ENCODE assay signal across 19 mouse cellular contexts in genomic region chr9:15596598-15596997, GRCm38 (mm10). TPM values are rescaled to one million over a fixed set of nuclear protein-coding genes. Genes with fewer than 3 reads are reported as not detected.
DNase-seq lines count a peak whose midpoint lies in the region; ATAC-seq lines count a peak whose summit lies in the region.
"Had no signal": no experiment of that assay in that cellular context is flagged by ENCODE, and none has a peak within 500 bp of the region (broad histone marks: within the 10 kb centered on the region; RNA-seq: fewer than 3 reads in every experiment).

No protein-coding gene starts in this region.

- H3K4me1 ChIP-seq in hindbrain, embryonic 16.5 days (ENCODE audit: control insufficient read depth, insufficient read depth, low read depth, low read length) = no peaks in the 10 kb centered on the region
- H3K4me1 ChIP-seq in hindbrain, embryonic 11.5 days (replicated peaks; ENCODE audit: control insufficient read depth, insufficient read depth, low read length) = no peaks in the 10 kb centered on the region
- H3K4me1 ChIP-seq in neural tube, embryonic 13.5 days (replicated peaks) = peaks cover 11% of the 10 kb centered on the region; the same call in 1 of the 2 replicates
- no peaks in the 10 kb centered on the region; the same call in 1 of the 2 replicates for H3K4me1 ChIP-seq in neural tube, embryonic 15.5 days
- H3K4me1 ChIP-seq: embryonic facial prominence, embryonic 10.5 days; embryonic facial prominence, embryonic 12.5 days; forebrain, embryonic 15.5 days had no signal

- no peaks in the 10 kb centered on the region for H3K27me3 ChIP-seq in hindbrain, embryonic 16.5 days (replicated peaks; ENCODE audit: control insufficient read depth, insufficient read depth, low read length)
- H3K27me3 ChIP-seq in hindbrain, embryonic 11.5 days (ENCODE audit: control insufficient read depth, insufficient read depth, low read length) = no peaks in the 10 kb centered on the region
- H3K27me3 ChIP-seq in neural tube, embryonic 13.5 days = no peaks in the 10 kb centered on the region
- H3K27me3 ChIP-seq in neural tube, embryonic 15.5 days (replicated peaks) = 0 out of 2 replicates have a peak, but pooled peaks cover 2% of the 10 kb centered on the region
- H3K27me3 ChIP-seq: embryonic facial prominence, embryonic 12.5 days; forebrain, embryonic 13.5 days; forebrain, embryonic 15.5 days had no signal

- no peaks in the 10 kb centered on the region for H3K36me3 ChIP-seq in hindbrain, embryonic 16.5 days (ENCODE audit: control insufficient read depth, insufficient read depth, low read length)
- no peaks in the 10 kb centered on the region for H3K36me3 ChIP-seq in hindbrain, embryonic 11.5 days (ENCODE audit: control insufficient read depth, insufficient read depth, low read length)
- H3K36me3 ChIP-seq in neural tube, embryonic 13.5 days = no peaks in the 10 kb centered on the region
- H3K36me3 ChIP-seq in neural tube, embryonic 15.5 days = no peaks in the 10 kb centered on the region
- H3K36me3 ChIP-seq: embryonic facial prominence, embryonic 10.5 days; embryonic facial prominence, embryonic 12.5 days; forebrain, embryonic 15.5 days had no signal

- H3K9ac ChIP-seq in hindbrain, embryonic 16.5 days (ENCODE audit: low read depth, low read length) = no peak overlapping the region
- H3K9ac ChIP-seq in hindbrain, embryonic 11.5 days (ENCODE audit: low read depth, low read length) = no peak overlapping the region
- no peak overlapping the region for H3K9ac ChIP-seq in neural tube, embryonic 13.5 days
- no peak overlapping the region for H3K9ac ChIP-seq in neural tube, embryonic 15.5 days (replicated peaks)
- H3K9ac ChIP-seq: embryonic facial prominence, embryonic 12.5 days; forebrain, embryonic 13.5 days; forebrain, embryonic 15.5 days had no signal

- no peak overlapping the region for H3K4me2 ChIP-seq in hindbrain, embryonic 16.5 days (ENCODE audit: low read length)
- no peak overlapping the region for H3K4me2 ChIP-seq in hindbrain, embryonic 11.5 days (replicated peaks; ENCODE audit: low read depth, low read length)
- H3K4me2 ChIP-seq in neural tube, embryonic 13.5 days = no peak overlapping the region
- H3K4me2 ChIP-seq in neural tube, embryonic 15.5 days = no peak overlapping the region
- H3K4me2 ChIP-seq: embryonic facial prominence, embryonic 12.5 days; forebrain, embryonic 13.5 days; forebrain, embryonic 15.5 days had no signal

- ATAC-seq in hindbrain, embryonic 16.5 days = peak; percentile 63
- no peak for ATAC-seq in hindbrain, embryonic 11.5 days (ENCODE audit: low FRiP score)
- ATAC-seq in neural tube, embryonic 13.5 days (ENCODE audit: low read depth) = peak; percentile 69; the same call in 1 of the 2 replicates
- no peak for ATAC-seq in neural tube, embryonic 15.5 days (ENCODE audit: low FRiP score)
- ATAC-seq: forebrain, embryonic 13.5 days; forebrain, embryonic 15.5 days had no signal

- H3K9me3 ChIP-seq in hindbrain, embryonic 16.5 days (ENCODE audit: control insufficient read depth, low read length) = no peaks in the 10 kb centered on the region
- no peaks in the 10 kb centered on the region for H3K9me3 ChIP-seq in hindbrain, embryonic 11.5 days (ENCODE audit: control insufficient read depth, low read length)
- no peaks in the 10 kb centered on the region; the same call in 1 of the 2 replicates for H3K9me3 ChIP-seq in neural tube, embryonic 13.5 days
- no peaks in the 10 kb centered on the region for H3K9me3 ChIP-seq in neural tube, embryonic 15.5 days (replicated peaks)
- H3K9me3 ChIP-seq: embryonic facial prominence, embryonic 10.5 days; embryonic facial prominence, embryonic 12.5 days; forebrain, embryonic 13.5 days; forebrain, embryonic 15.5 days had no signal

- no peak overlapping the region for H3K27ac ChIP-seq in hindbrain, embryonic 16.5 days (ENCODE audit: low read depth, low read length)
- H3K27ac ChIP-seq in hindbrain, embryonic 11.5 days (ENCODE audit: low read depth, low read length) = no peak overlapping the region
- no peak overlapping the region for H3K27ac ChIP-seq in neural tube, embryonic 13.5 days (replicated peaks)
- H3K27ac ChIP-seq in neural tube, embryonic 15.5 days (replicated peaks) = no peak overlapping the region
- H3K27ac ChIP-seq: embryonic facial prominence, embryonic 10.5 days; embryonic facial prominence, embryonic 12.5 days; forebrain, embryonic 13.5 days; forebrain, embryonic 15.5 days had no signal

- no peak for DNase-seq in hindbrain, embryonic 11.5 days (ENCODE audit: low spot score)
- no peak for DNase-seq in layer of hippocampus, postnatal 36 days
- DNase-seq: adrenal gland, adult 2 months; adrenal gland, postnatal 10 days; adrenal gland, postnatal 25 days; cerebellum, adult 11-12 months; cerebellum, adult 2 months; cerebellum, adult 9-10 months; cerebellum, postnatal 10 days; cerebellum, postnatal 25 days had no signal

- 53% methylated on average over 4 of the region's 4 CpGs for WGBS in hindbrain, embryonic 16.5 days
- 71% methylated on average over 4 of the region's 4 CpGs for WGBS in hindbrain, embryonic 11.5 days
- 40% methylated on average over 4 of the region's 4 CpGs for WGBS in neural tube, embryonic 13.5 days
- WGBS in neural tube, embryonic 15.5 days = 38% methylated on average over 4 of the region's 4 CpGs

- no peak overlapping the region for H3K4me3 ChIP-seq in hindbrain, embryonic 16.5 days (ENCODE audit: low read length)
- H3K4me3 ChIP-seq in hindbrain, embryonic 11.5 days (ENCODE audit: low read depth, low read length) = no peak overlapping the region
- H3K4me3 ChIP-seq in neural tube, embryonic 13.5 days = no peak overlapping the region
- no peak overlapping the region for H3K4me3 ChIP-seq in neural tube, embryonic 15.5 days (replicated peaks)
- H3K4me3 ChIP-seq: embryonic facial prominence, embryonic 10.5 days; embryonic facial prominence, embryonic 12.5 days; forebrain, embryonic 13.5 days; forebrain, embryonic 15.5 days had no signal

RNA-seq across cellular contexts. Expression of gene Deup1, which starts 31.1 kb away (rescaled TPM):
- 1.8 and 1.9 TPM in 2 replicates for polyA plus RNA-seq in hindbrain, embryonic 16.5 days (2015; fragmentation: Nextera tagmentation; extraction: Ambion mirVana)
- polyA plus RNA-seq in hindbrain, embryonic 11.5 days (2014; fragmentation: Nextera tagmentation; extraction: Ambion mirVana) = 6.2 and 7.4 TPM in 2 replicates
- polyA plus RNA-seq in neural tube, embryonic 13.5 days (2015; fragmentation: Nextera tagmentation; extraction: Ambion mirVana) = 0.14 and 0.25 TPM in 2 replicates
- polyA plus RNA-seq in neural tube, embryonic 15.5 days (2015; fragmentation: Nextera tagmentation; extraction: Ambion mirVana) = 0.35 and 0.86 TPM in 2 replicates
- 1 to 10 TPM in 1 of 2 experiments, under 1 TPM in 1; 0.33 to 1.1 TPM for total RNA-seq in layer of hippocampus, postnatal 36 days (2021)
- total RNA-seq: MEL had no signal
- polyA plus RNA-seq: adrenal gland, adult 2 months; C2C12 had no signal

Comparison
In these comparisons a context has a peak if more than half of its experiments do, and no peak if none do; other contexts are left out.
1. ATAC-seq: peak in hindbrain, embryonic 16.5 days (single experiment) and neural tube, embryonic 13.5 days (single experiment); none in hindbrain, embryonic 11.5 days (single experiment) and neural tube, embryonic 15.5 days (single experiment).